In genomic region chr17:34411117-34411516, GRCm38 (mm10) we compare ENCODE assay signal across 8 mouse cellular contexts. TPM values are rescaled to one million over a fixed set of nuclear protein-coding genes. Genes with fewer than 3 reads are reported as not detected.
DNase-seq lines count a peak whose midpoint lies in the region; ATAC-seq and TF ChIP-seq lines count a peak whose summit lies in the region.

No protein-coding gene starts in this region.

- no peak overlapping the region for H3K27ac ChIP-seq in liver, embryonic 12.5 days
- H3K27ac ChIP-seq in limb, embryonic 14.5 days (replicated peaks; ENCODE audit: low read depth, low read length): no peak overlapping the region
- no peak overlapping the region for H3K27ac ChIP-seq in neural tube, embryonic 11.5 days (ENCODE audit: low read depth, low read length)

- H3K4me1 ChIP-seq in liver, embryonic 12.5 days: no peaks in the 10 kb centered on the region
- H3K4me1 ChIP-seq in limb, embryonic 14.5 days (ENCODE audit: control insufficient read depth, insufficient read depth, low read length): no peaks in the 10 kb centered on the region
- no peaks in the 10 kb centered on the region for H3K4me1 ChIP-seq in neural tube, embryonic 11.5 days (ENCODE audit: control insufficient read depth, insufficient read depth, low read length)

- 17% methylated on average over 6 of the region's 6 CpGs for WGBS in liver, embryonic 12.5 days (ENCODE audit: insufficient replicate concordance)
- 22% methylated on average over 6 of the region's 6 CpGs for WGBS in limb, embryonic 14.5 days
- WGBS in neural tube, embryonic 11.5 days: 29% methylated on average over 6 of the region's 6 CpGs

- no peak overlapping the region for H3K4me2 ChIP-seq in liver, embryonic 12.5 days
- H3K4me2 ChIP-seq in limb, embryonic 14.5 days (replicated peaks; ENCODE audit: low read depth, low read length, severe bottlenecking): no peak overlapping the region
- H3K4me2 ChIP-seq in neural tube, embryonic 11.5 days (ENCODE audit: low read depth): no peak overlapping the region

- H3K4me3 ChIP-seq in liver, embryonic 12.5 days: no peak overlapping the region
- no peak overlapping the region for H3K4me3 ChIP-seq in limb, embryonic 14.5 days (replicated peaks; ENCODE audit: low read length)
- no peak overlapping the region for H3K4me3 ChIP-seq in neural tube, embryonic 11.5 days (ENCODE audit: low read depth, low read length)

- H3K9me3 ChIP-seq in liver, embryonic 12.5 days (replicated peaks): no peaks in the 10 kb centered on the region
- H3K9me3 ChIP-seq in limb, embryonic 14.5 days (ENCODE audit: control insufficient read depth, low read length): no peaks in the 10 kb centered on the region
- H3K9me3 ChIP-seq in neural tube, embryonic 11.5 days (ENCODE audit: control insufficient read depth, low read length): no peaks in the 10 kb centered on the region

- peak; percentile 60 for DNase-seq in liver
- peak; percentile 69 to 74 for DNase-seq in cerebellum, adult 18-20 months
- peak; percentile 29 to 64 for DNase-seq in frontal cortex, postnatal 14 days (ENCODE audit: low spot score in 2 of 2)
- peak; percentile 72 for DNase-seq in kidney, adult 9 months
- peak; percentile 20 for DNase-seq in limb, embryonic 14.5 days (ENCODE audit: low spot score)
- DNase-seq in neural tube, embryonic 11.5 days (ENCODE audit: low spot score): peak; percentile 42
- peak; percentile 47 for DNase-seq in telencephalon, adult 2 months (ENCODE audit: low read depth, low spot score)

- H3K9ac ChIP-seq in liver, embryonic 12.5 days: no peak overlapping the region
- H3K9ac ChIP-seq in limb, embryonic 14.5 days (ENCODE audit: low read depth, low read length, severe bottlenecking): no peak overlapping the region
- H3K9ac ChIP-seq in neural tube, embryonic 11.5 days (ENCODE audit: low read length): no peak overlapping the region

- no peaks in the 10 kb centered on the region for H3K36me3 ChIP-seq in liver, embryonic 12.5 days
- no peaks in the 10 kb centered on the region for H3K36me3 ChIP-seq in limb, embryonic 14.5 days (ENCODE audit: control insufficient read depth, insufficient read depth, low read length)
- no peaks in the 10 kb centered on the region for H3K36me3 ChIP-seq in neural tube, embryonic 11.5 days (ENCODE audit: control insufficient read depth, insufficient read depth, low read length)

- no peak for ATAC-seq in liver, embryonic 12.5 days
- ATAC-seq in limb, embryonic 14.5 days (ENCODE audit: low FRiP score, low read depth): no peak
- no peak for ATAC-seq in neural tube, embryonic 11.5 days (ENCODE audit: insufficient read depth, low FRiP score, low TSS enrichment)

- H3K27me3 ChIP-seq in liver, embryonic 12.5 days (replicated peaks): peaks cover 4% of the 10 kb centered on the region; the same call in 1 of the 2 replicates
- H3K27me3 ChIP-seq in limb, embryonic 14.5 days (ENCODE audit: control insufficient read depth, insufficient read depth, low read length): no peaks in the 10 kb centered on the region
- H3K27me3 ChIP-seq in neural tube, embryonic 11.5 days (ENCODE audit: control insufficient read depth, insufficient read depth, low read length): no peaks in the 10 kb centered on the region

- TF ChIP-seq POLR2A in limb, embryonic 14.5 days (IDR thresholded peaks at IDR 0.05; ENCODE audit: borderline replicate concordance, extremely low read depth, insufficient read depth, insufficient read length): no peak

RNA-seq across cellular contexts. Expression of gene BC051142, which starts 12.5 kb away (rescaled TPM):
- 0.18 and 0.31 TPM in 2 replicates for polyA plus RNA-seq in liver, embryonic 12.5 days (2016; fragmentation: Nextera tagmentation; extraction: Ambion mirVana)
- 1.4 and 1.5 TPM in 2 replicates for polyA plus RNA-seq in limb, embryonic 14.5 days (2012; rRNA removed)
- polyA plus RNA-seq in limb, embryonic 14.5 days (2014; fragmentation: Nextera tagmentation; extraction: Ambion mirVana): 0.19 and 0.85 TPM in 2 replicates
- polyA plus RNA-seq in neural tube, embryonic 11.5 days (2014; fragmentation: Nextera tagmentation; extraction: Ambion mirVana): 1.3 and 1.7 TPM in 2 replicates

RNA-seq across cellular contexts. Expression of gene Btnl1, which starts 34.2 kb away (rescaled TPM):
- polyA plus RNA-seq in liver, embryonic 12.5 days (2016; fragmentation: Nextera tagmentation; extraction: Ambion mirVana): not detected in 2 replicates
- not detected in 2 replicates for polyA plus RNA-seq in limb, embryonic 14.5 days (2012; rRNA removed)
- polyA plus RNA-seq in limb, embryonic 14.5 days (2014; fragmentation: Nextera tagmentation; extraction: Ambion mirVana): not detected in 2 replicates
- not detected in 2 replicates for polyA plus RNA-seq in neural tube, embryonic 11.5 days (2014; fragmentation: Nextera tagmentation; extraction: Ambion mirVana)

RNA-seq across cellular contexts. Expression of gene Btnl2, which starts 56.5 kb away (rescaled TPM):
- 0.07 TPM in 1 of 2 replicates, not detected in the other for polyA plus RNA-seq in liver, embryonic 12.5 days (2016; fragmentation: Nextera tagmentation; extraction: Ambion mirVana)
- 0.14 TPM in 2 replicates for polyA plus RNA-seq in limb, embryonic 14.5 days (2012; rRNA removed)
- 0.07 and 0.11 TPM in 2 replicates for polyA plus RNA-seq in limb, embryonic 14.5 days (2014; fragmentation: Nextera tagmentation; extraction: Ambion mirVana)
- polyA plus RNA-seq in neural tube, embryonic 11.5 days (2014; fragmentation: Nextera tagmentation; extraction: Ambion mirVana): not detected in 2 replicates

Comparison
In these comparisons a context has a peak if more than half of its experiments do, and no peak if none do; other contexts are left out.
1. DNase-seq: peak in every context shown above with its lines; median percentile 72 in kidney, adult 9 months; 72 in cerebellum, adult 18-20 months; 60 in liver; 47 in telencephalon, adult 2 months; 46 in frontal cortex, postnatal 14 days; 42 in neural tube, embryonic 11.5 days; 20 in limb, embryonic 14.5 days.